ENCODE assay signal across 8 mouse cellular contexts in genomic region chr14:17659031-17659430, GRCm38 (mm10). TPM values are rescaled to one million over a fixed set of nuclear protein-coding genes. Genes with fewer than 3 reads are reported as not detected.
DNase-seq lines count a peak whose midpoint lies in the region; ATAC-seq and TF ChIP-seq lines count a peak whose summit lies in the region.

No protein-coding gene starts in this region.

- H3K4me2 ChIP-seq in hindbrain, embryonic 16.5 days (ENCODE audit: low read length) = peak overlapping the region; percentile 96

- intact Hi-C loops in gastrocnemius, adult 2 months (cut with DNase I) = loop anchor here (2.0 to 5.0 kb wide), 3 partner anchors 246 to 308 kb away; no protein-coding TSS in a partner anchor

- H3K36me3 ChIP-seq in hindbrain, embryonic 16.5 days (ENCODE audit: control insufficient read depth, insufficient read depth, low read length) = no peaks in the 10 kb centered on the region

- WGBS in hindbrain, embryonic 16.5 days = 1% methylated on average over 9 of the region's 10 CpGs

- H3K27ac ChIP-seq in gastrocnemius, adult 2 months = peak overlapping the region; percentile 97
- H3K27ac ChIP-seq in hindbrain, embryonic 16.5 days (ENCODE audit: low read depth, low read length) = no peak overlapping the region

- peak; percentile 55 for ATAC-seq in hindbrain, embryonic 16.5 days

- no peak overlapping the region for H3K9ac ChIP-seq in hindbrain, embryonic 16.5 days (ENCODE audit: low read depth, low read length)

- DNase-seq in WW6 (ENCODE audit: low read depth, low spot score) = peak; percentile 14
- peak; percentile 52 to 74 for DNase-seq in cerebellum, postnatal 4 days (ENCODE audit: low spot score in 2 of 2)
- peak; percentile 91 for DNase-seq in gastrocnemius, adult 2 months
- DNase-seq in left cerebral cortex, adult 11 months (ENCODE audit: low spot score) = peak; percentile 72
- DNase-seq in lung, postnatal 25 days (ENCODE audit: low spot score) = peak; percentile 86
- DNase-seq in retina, adult 2 months (ENCODE audit: low read depth, low spot score) = peak; percentile 74
- DNase-seq in urinary bladder, postnatal 14 days (ENCODE audit: low spot score) = peak; percentile 85

- no peaks in the 10 kb centered on the region for H3K9me3 ChIP-seq in hindbrain, embryonic 16.5 days (ENCODE audit: control insufficient read depth, low read length)

- peak overlapping the region; percentile 94 for H3K4me3 ChIP-seq in gastrocnemius, adult 2 months
- H3K4me3 ChIP-seq in hindbrain, embryonic 16.5 days (ENCODE audit: low read length) = peak overlapping the region; percentile 64

- TF ChIP-seq CTCF in gastrocnemius, adult 2 months (IDR thresholded peaks at IDR 0.05) = peak; percentile 73

- peaks cover 16% of the 10 kb centered on the region for H3K4me1 ChIP-seq in hindbrain, embryonic 16.5 days (ENCODE audit: control insufficient read depth, insufficient read depth, low read depth, low read length)

- peaks cover 6% of the 10 kb centered on the region for H3K27me3 ChIP-seq in hindbrain, embryonic 16.5 days (replicated peaks; ENCODE audit: control insufficient read depth, insufficient read depth, low read length)

RNA-seq across cellular contexts. Expression of gene Thrb, which starts 1.0 kb away (rescaled TPM):
- total RNA-seq in gastrocnemius, adult 2 months (2021) = 10 to 100 TPM; 26.7 to 40.0 TPM
- 2.2 and 3.0 TPM in 2 replicates for polyA plus RNA-seq in hindbrain, embryonic 16.5 days (2015; fragmentation: Nextera tagmentation; extraction: Ambion mirVana)

Comparison
In these comparisons a context has a peak if more than half of its experiments do, and no peak if none do; other contexts are left out.
1. DNase-seq: peak in every context shown above with its lines; median percentile 91 in gastrocnemius, adult 2 months; 86 in lung, postnatal 25 days; 85 in urinary bladder, postnatal 14 days; 74 in retina, adult 2 months; 72 in left cerebral cortex, adult 11 months; 63 in cerebellum, postnatal 4 days; 14 in WW6.